Mouse (Mus musculus): ENCODE measurements around the gene Fam222b.
A peak's percentile ranks its signal among the peaks of the same experiment; 100 is the strongest.
"Not testable (repeated sequence)": the region's sequence is repeated elsewhere in the genome, so short reads cannot be mapped to it uniquely, and the experiment has no call there.

Gene Fam222b

DNA sequence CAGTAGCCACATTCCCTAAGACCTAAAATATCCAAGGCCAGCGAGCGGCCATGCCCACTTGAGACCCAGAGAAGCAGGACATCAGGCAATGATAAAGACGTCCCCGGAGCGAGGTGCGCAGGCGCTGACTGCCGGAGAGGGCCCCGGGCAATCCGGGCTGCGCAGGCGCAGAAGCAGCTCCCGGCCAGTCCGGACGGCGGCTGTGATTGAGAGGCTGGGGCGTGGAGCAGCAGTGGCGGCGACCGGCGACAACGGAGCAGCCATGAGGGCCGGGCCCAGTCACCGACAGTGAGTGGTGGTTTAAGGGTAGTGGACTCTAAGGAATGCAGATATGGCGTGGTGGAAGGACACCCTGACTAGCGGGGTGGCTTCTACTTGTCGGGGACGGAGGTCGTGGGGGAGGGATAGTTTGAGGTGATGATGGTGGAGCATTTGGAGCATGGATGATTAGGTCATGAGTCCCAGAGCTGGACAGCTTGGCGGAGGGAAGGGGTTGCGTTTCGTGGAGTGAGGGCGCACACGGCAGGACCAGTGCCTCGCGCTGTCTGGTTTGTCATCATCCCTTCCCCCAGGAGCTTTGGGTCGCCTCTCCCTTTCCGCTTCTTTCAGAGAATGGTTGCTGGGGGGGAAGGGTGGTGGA, at the start of gene Fam222b:
TSS of gene Fam222b (plus strand) at position 157 of the 640 bp plus-strand sequence.
- peak; percentile 90 for DNase-seq (ENCODE audit: low spot score)

DNA sequence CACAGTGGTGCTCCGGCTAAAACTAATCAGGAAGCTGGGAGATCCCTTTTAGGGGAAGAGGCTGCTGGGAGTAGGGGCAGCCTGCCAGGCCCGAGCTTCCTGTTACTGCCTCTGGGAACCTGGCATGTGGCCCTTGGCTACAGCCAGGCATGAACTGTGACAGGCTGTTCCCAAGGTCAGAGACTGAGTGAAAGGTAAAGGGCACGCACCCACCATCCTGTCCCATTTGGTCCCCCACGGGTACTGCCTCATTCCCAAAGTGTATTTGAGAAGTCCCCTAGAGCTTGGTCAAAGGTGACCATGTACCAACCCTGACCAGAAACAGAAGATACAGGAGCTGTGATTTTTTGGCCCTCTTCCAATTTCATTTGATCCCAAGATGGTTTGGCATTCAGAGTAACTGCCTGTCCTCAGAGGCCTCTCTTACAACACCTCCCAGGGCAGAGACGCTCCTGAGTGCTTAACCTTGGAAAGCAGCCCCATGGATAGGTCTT, 49.7 kb upstream of the Fam222b start:
- DNase-seq (ENCODE audit: low spot score) = no peak

DNA sequence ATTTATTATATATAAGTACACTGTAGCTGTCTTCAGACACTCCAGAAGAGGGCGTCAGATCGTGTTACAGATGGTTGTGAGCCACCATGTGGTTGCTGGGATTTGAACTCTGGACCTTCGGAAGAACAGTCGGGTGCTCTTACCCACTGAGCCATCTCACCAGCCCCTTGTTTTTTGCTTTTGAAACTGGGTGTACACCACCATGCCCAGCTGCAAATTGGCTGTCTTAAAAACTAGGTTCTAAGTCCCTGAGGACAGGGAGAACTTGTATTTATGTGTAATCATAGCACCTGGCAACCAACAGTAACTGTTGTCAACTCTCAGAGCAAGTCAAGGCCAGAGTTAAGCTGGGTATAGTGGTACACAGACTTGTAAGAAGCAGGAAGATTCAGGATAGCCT, 45.8 kb upstream of the Fam222b start:
- DNase-seq (ENCODE audit: low spot score) = not testable (repeated sequence)

DNA sequence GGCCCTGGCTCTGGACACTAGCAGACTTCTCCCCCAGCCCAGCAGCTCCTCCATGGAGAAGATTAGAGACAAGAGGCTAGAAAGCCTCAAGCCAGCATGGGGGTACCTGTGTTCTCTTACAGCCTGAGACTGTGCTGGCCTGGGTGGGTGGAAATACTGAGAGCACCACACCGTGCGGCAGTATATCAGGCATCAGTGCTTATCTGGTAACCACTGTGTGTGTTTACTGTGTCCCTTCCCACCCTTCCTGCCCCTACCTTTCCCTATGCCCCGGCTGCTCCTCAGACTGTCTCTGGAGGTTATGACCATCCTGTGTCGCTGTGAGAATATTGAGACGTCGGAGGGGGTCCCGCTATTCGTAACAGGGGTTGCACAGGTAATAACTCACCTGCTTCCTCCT, 41.4 kb upstream of the Fam222b start:
- DNase-seq (ENCODE audit: low spot score) = no peak

DNA sequence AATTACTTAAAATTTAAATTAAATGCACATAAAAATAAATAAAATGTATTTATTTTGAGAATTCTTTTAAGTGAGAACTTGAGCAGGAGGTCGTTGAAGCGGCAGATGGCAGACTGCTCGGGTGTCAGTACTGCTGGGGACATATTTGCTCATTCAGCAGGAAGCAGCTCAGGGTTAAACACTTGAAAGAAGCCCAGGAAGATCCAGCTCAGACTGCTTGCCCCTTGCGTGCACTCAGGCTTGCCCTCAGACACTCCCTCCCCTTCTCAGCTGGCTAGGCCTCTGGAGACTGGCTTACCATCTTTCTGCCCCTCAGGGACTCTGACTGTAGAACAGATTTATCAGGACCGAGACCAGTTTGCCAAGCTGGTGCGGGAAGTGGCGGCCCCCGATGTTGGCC, 37.5 kb upstream of the Fam222b start:
- no peak for DNase-seq (ENCODE audit: low spot score)

DNA sequence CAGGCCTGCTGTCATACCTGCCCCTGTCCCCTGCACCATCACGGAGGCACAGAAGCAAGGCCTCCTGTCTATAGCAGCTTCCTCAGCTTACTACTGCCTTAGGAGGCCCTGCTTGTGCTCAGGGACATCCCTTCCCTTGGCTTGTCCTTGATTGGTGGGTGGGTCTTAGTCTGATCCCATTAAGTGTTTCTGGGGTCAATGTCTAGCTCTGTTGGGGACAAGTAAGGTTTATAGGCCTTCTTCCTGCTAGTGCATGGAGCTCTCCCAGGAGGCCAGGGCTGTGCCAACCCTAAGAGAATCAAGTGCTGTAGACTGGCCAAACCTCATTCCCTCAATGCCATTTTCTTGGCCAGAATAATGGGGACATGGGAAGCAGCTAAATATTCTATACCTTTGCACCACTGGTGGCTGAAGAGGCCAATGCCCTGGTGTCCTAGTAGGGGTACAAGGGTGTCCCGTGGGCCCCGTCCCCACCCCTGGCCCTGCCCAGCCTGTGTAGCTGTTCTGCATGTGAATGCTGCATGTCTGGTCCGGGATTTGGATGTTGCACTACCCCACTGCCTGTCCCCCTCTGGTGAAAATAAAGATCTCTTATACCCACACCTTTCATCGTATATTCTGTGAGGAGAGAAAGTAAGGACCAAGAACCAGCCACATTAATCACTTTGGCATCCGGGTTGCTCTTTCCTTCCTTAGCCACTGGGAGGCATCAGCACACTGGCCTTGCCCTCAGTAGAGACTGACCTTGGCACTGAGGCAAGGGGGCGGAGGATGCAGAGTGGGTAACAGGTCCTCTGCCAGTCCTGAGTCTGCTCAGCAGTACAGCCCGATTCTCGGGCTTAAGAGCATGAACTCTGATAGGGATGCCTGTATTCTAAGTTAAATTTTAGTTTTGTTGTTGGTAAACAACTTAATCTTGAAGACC, 34.4 kb upstream of the Fam222b start:
- no peak for DNase-seq (ENCODE audit: low spot score)

DNA sequence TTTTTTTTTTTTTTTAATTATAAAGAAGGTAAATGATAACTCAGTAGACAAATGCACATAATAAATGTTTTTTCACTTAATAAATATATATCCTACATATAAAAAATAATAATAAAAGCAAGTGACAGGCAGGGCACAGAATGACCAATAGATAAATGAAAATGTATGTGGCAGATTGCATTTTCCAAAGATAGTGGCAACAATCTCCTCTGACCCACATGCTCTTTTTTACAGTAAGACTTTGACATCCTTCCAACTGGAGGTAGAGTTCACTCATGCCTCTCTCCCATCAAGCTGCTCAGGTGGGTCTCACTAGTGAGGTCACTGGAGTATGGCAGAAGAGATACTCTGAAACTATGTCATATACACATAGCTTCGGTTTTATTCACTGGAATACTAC, 31.9 kb upstream of the Fam222b start:
- DNase-seq (ENCODE audit: low spot score) = no peak

DNA sequence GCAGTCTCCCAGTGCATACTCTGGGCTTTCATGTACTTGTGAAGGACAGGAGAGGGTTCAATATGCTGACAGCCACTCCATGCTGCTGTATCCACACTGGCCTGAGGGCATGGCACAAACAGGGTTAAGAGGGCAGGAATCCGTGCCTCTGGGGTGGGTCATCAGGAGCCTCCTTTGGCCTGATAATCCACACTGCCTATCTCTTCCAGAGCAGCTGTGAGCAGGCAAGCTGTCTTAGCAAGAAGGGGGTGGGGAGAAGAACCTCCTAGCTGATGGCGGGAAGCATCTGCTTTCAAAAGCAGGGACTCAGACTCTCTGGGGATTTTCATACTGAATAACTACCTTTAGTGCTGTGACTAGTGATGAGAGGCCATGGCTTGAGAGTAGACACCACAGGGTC, 28.6 kb upstream of the Fam222b start:
- peak; percentile 28 for DNase-seq (ENCODE audit: low spot score)

DNA sequence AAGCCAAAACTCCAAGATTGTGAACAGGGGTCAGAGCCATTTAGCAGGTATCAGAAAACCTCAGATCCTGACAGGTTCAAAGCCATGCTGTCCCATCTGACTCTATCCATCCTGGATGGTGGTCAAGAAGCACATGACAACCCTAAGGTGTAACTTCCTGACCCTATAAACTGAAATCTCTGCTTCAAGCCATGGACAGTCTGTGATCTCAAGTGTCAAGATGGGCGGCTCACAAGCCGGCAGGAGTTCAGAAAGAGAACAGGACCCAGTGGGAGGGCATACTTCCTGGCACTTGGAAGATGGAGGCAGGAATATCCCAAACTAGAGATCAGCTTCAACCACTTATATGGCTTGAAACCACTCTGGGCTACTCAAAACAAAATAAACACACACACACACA, 27.8 kb upstream of the Fam222b start:
- DNase-seq (ENCODE audit: low spot score) = no peak

DNA sequence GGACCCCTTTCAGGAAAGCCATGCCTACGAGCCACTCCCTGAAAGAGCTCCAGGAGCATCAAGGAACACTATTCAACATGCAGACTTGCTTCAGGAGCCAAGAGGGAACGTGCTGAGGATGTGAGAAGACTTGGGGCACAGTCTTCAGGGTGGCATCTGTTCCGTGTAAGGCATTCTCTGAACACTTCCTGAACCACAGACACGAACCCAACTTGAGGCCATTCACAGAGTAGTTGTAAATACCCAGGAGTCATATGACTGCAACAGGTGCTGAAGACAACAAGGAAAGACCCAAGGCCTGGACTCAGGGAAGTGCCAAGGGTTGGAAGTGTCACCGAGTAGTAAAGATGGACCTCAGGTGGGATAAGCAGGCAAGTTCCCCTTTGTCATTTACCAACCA, 26.9 kb upstream of the Fam222b start:
- DNase-seq (ENCODE audit: low spot score) = no peak

DNA sequence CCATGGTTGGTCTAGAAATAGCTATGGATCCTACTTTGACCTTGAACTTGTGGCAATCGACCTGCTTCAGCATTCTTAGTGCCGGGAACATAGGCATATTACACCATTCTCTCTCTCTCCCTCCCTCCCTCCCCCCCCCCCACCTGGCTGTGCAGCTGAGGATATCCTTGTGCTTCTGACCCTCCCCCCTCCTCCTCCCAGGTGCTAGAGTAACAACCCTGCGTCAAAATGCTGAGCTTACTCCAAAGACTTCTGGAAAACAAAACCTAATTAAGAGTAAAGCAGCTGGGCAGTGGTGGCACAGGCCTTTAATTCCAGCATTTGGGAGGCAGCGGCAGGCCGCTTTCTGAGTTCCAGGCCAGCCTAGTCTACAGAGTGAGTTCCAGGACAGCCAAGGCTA, 25.3 kb upstream of the Fam222b start:
- no peak for DNase-seq (ENCODE audit: low spot score)

DNA sequence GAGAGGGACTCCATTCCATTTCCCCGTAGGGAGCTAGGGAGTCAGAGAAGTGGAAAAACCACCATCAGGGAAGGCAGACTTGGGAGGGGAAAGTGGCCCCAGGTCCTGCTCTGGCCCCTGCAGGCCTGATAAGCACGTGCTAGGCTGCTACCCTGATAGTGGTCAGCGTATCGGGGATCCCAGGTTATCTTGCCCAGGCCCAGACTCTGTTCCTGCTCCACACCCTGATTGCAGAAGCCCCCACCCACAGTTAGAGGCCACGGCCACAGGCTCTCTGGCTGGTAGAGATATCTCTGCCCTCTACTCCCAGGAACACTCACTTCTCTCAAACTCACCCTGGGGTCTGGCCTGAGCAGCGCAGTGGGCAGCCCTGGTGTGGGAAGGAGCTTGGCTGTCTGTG, 24.8 kb upstream of the Fam222b start:
- peak; percentile 47 for DNase-seq (ENCODE audit: low spot score)

DNA sequence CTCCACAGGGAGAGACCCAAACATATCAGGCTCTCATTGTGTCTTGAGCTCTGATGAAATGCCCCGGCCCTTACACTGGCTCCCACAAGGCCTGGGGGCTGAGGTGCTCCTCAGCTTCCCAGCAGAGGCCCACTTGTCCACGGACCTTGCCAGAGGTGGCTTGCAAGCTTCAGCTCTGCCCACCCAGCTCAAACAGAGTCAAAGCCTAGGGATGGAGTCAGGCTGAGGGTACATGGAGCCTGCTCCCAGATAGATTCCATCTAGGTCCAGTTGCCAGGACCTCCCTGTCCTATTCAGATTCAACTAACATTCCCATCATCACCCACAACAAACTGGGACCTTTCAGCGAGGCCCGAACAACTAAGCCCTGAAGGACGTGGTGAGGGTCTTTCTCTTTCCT, 22.5 kb upstream of the Fam222b start:
- DNase-seq (ENCODE audit: low spot score) = no peak

DNA sequence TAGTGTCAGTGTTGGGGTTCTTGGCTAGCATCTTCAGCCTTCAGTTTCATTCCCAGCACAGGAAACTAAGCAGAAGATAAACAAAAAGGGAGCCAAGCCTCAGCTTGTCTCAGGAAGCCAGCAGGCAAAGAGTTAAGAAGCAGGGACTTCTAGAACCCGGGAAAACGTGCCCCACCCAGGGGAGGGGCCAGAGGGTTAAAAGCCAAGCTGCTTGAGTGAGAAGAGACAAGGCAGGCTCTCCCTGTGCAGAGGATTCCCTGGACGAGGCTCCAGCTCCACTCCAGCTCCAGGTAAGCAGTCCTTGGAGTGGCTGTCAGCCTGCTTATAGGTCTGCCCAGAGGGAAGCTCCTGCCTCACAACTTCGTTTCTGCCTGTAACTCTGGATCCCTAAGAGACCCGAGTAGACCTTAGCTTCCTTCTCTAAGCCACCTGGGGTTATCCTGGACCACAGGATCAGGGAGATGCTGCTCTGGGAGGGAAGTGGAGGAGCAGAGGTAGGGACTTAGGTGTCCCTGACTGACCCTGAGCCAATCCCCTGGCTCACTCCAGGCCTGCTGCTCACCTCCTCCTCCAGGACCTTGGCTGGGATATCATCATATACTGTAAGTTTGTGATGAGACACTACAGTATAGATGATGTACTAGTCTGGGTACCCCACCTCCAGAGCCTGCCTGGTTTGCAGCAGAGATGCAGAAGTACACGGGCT, 21.9 kb upstream of the Fam222b start:
- DNase-seq (ENCODE audit: low spot score) = peak; percentile 35

DNA sequence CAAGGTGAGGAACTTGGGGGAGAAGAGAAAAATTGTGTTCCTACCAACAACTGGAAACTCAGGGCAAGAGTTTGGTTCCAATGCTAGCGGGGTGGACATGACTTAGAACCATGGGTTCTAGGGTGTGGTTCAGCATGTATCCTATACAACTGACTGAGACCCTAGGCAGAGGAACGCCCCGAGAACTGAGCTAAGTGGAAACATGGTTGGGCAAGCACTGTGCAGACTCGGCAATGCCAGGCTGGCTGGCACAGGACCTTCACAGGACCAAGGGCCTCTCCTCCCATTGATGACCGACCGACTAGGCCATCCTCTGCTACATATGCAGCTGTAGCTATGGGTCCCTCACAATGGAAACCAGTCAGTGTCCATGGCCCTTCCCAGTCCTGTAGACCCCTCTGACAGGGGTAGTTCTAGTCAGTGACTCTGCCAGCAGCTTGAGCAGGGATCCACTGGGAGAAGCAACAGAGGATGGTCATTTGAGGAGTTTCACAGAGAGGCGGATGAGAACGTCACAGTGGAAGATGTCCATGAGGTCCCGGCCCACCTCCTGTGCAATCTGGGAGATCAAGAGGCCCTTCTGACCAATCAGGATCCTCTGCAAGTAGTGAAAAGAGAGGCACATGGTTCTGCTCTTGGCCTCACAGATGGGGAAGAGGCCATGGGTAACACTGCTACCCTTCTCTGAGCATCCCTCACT, 20.7 kb upstream of the Fam222b start:
- DNase-seq (ENCODE audit: low spot score) = no peak

DNA sequence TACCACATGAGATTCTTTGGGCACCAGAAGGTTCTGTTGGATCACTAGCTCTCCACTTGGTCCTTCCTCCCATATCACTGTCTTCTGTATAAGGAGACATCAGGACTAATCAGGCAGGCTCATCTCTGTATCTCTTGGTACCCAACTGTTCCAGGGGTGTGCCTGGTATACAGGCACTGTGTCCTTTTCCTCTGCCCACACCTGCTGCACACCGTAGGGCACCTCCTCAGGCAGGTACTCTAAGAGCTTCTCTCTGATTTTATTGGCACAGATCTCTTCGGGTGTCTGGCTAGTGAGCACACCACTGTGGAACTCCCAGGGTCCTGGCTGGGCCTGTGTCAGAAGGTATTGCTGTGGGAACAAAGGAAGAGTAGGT, 20.2 kb upstream of the Fam222b start:
- no peak for DNase-seq (ENCODE audit: low spot score)

DNA sequence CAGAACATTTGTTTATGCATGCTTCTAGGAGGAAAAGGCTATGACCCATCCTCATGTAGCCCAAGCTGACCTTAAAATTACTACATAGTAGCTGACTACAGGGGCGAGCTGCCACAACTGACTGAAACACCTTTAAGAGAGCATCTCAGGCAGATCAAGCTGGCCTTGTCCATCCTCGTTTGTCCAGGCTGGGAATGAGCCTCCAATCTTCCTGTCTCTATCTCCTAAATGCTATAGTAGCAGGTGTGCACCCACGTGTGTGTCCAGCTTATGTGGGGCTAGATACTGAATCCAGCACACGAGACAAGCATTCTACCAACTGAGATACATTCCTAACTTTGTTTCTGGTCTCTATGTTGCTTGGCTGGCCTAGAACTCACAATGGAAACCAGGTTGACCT, 19.8 kb upstream of the Fam222b start:
- no peak for DNase-seq (ENCODE audit: low spot score)

DNA sequence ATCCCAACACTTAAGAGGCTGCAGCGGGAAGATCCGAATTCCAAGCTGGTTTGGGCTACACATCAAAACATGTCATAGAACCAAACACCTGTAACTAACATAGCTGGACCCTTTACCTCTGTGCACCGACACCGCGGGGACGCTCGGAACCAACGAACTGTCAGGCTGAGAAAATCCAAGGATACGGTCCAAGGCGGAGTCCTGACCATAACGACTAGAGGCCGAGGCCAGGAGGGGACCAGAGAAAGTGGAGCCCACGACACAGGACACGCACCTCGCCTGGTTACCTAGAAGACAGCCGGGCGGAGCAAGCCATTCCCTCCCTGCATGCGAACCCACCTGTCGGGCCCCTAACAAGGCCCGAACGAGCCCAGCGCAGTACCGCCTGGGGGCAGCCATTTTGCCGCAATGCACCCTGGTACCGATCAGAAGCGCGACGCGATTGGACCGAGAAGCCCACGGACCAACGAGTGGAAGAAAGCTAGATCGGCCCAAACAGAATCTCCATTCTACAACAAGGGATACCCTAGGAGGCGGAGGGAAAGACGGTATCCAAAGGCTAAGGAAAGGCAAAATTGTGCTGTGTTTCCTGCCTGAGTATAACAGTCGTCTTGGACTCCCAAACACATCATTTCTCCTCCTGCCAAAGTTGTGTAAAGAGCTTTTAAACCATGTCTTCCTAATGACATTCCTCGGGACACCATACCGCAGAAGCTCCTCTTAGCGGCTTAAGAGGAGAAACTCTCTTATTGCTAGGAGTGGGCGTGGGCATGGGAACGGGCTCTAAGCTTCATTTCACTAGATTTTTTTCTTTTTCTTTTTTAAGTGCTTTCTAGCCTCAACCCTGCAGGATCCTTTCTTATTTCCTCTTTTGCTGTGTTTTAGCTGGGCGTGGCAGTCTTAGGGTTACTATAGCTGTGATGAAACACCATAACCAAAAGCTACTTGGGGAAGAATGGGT, 14.2 kb upstream of the Fam222b start, which contains the start of gene Eral1:
TSS of gene Eral1 (minus strand) at position 423 of the 961 bp plus-strand sequence.
- DNase-seq (ENCODE audit: low spot score) = peak; percentile 83

DNA sequence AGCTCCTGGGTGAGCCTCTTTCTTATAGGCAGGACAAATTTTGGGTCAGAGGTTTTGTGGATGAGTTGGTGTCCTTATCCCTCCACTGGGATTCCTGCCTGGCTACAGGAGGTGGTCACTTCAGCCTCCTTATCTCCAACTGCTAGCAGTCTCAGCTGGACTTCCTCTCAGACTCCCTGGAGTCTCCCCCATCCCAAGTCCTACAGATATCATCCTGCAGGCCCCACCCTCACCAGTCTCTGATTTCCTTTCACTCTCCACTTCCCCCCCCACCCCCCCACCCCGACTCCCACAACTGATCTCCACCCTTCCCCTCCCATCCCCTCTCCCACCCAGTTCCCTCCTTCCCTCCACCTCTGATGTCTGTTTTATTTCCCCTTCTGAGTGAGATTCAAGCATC, 10.9 kb upstream of the Fam222b start:
- no peak for DNase-seq (ENCODE audit: low spot score)

DNA sequence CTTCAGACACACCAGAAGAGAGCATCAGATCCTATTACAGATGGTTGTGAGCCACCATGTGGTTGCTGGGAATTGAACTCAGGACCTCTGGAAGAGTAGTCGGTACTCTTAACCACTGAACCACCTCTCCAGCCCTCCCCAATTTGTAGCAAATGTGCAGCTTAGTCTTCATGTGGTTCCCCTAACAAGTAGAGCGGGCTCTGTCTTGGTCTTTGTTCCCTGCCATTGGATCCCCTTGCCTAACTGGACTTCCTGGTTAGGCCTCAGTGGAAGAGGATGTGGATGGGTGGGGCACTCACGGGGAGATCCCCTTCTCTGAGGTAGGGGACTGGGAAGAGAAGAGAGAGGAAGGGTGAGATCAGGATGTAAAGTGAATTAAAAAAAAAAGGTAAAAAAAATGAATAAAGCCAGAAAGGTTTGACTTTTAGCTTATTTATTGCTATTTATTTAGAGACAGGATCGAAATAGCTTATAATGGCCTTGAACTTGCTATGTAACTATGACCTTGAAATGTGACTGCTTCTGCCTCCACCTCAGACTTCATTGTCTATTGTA, 7.5 kb upstream of the Fam222b start:
- no peak for DNase-seq (ENCODE audit: low spot score)

Measured in yolk sac, embryonic 10.5 days (tissue).